Mouse (Mus musculus) gastrocnemius, adult 2 months (tissue): ENCODE data around the gene Brpf3. TPM values are rescaled to one million over a fixed set of nuclear protein-coding genes. Genes with fewer than 3 reads are reported as not detected.

ENCODE experiments used
- DNase-seq: peaks from one replicate; pipeline ENCODE4 v3.0.0; 2022
- H3K27ac ChIP-seq: fragments of 200-600 bp; 2 replicates; pipeline ENCODE4 v1.8.1; 2022; ENCODE audit warnings: mild to moderate bottlenecking
- H3K4me3 ChIP-seq: fragments of 200-600 bp; 2 replicates; pipeline ENCODE4 v1.8.1; 2022; ENCODE audit warnings: mild to moderate bottlenecking, moderate library complexity
- CTCF ChIP-seq: fragments of 200-600 bp; IDR thresholded peaks from 2 replicates; pipeline ENCODE4 v1.8.1; 2022; ENCODE audit warnings: antibody characterized with exemption, mild to moderate bottlenecking, moderate library complexity
- intact Hi-C: fragments of 180-260 bp; cut with DNase I; formaldehyde crosslinking; loops from one replicate; pipeline ENCODE4 v1.15.1; 2025
- total RNA-seq, 2 experiments: library from RNA; stranded (reverse); gene quantifications; 2 replicates each; pipeline ENCODE4 v1.2.3; 2021

Brpf3 gene
- total RNA-seq, 2 experiments from 2014 or later, result 15.5 to 16.2 TPM

DNA sequence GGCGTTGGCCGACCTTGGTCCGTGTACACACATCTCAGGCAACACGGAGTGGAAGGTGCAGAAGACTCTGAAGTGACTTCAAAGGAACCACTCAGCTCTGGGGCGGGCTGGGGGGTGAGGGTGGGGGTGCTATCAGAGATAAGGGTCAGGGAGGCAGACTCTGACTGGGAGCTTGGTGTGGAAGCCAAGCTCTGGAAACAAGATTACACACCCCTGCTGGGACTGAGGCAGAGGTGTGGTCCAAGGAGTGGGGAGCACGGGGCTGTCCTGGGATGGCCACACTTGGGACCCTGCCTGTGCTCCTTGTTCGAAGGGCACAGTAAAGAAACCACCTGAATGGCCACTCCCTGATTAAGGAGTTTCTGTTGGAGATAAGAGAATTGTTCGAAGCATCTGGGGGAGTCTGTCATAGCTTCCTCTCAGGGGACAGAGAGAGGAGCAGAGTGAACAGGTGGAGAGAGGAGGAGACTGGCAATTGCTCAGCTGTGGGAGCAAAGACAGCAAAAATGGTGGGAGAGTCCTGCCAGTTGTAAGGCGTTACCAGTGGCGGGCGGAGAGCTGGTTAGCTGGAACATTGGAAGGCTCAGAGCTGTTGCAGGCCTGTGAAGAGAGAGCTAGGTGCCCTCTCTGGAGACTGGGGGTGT, 46.2 kb downstream of the Brpf3 start:
- DNase-seq, result no peak
- no peak overlapping the region for H3K4me3 ChIP-seq
- intact Hi-C loops, result no loop called here
- H3K27ac ChIP-seq, result no peak overlapping the region
- TF ChIP-seq CTCF, result no peak

DNA sequence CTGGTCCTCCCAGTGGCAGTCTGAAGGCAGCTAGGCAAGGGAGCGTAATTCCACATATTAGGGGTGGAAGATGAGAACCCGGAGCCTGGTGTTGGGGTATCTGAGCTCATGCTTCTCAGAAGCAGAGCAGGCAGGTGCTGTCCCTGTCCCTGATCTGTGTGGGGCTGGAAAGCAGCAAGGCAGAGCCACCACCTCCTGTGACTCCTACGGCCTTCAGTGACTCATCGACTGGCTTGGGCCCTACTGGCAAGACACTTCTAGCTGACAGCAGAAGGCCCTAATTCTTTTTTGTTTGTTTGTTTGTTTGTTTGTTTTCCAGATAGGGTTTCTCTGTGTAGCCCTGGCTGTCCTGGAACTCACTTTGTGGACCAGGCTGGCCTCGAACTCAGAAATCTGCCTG, 49.6 kb downstream of the Brpf3 start:
- intact Hi-C loops, result no loop called here
- no peak overlapping the region for H3K27ac ChIP-seq
- no peak for TF ChIP-seq CTCF
- no peak overlapping the region for H3K4me3 ChIP-seq
- DNase-seq, result no peak

DNA sequence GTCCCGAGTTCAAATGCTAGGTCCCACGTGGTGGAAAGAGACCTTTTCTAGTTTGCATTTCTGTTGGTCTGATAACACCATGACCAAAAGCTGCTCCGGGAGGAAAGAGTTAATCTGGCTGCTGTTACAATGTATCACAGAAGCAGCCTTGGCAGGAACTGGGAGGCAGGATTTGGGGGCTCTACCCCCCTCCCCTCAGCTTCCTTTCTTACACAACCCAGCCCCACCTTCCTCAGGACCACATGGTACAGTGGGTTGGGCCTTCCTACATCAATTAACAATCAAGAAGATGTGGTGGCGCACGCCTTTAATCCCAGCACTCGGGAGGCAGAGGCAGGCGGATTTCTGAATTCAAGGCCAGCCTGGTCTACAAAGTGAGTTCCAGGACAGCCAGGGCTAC, 53.5 kb downstream of the Brpf3 start:
- TF ChIP-seq CTCF, result no peak
- DNase-seq, result no peak
- H3K4me3 ChIP-seq, result no peak overlapping the region
- intact Hi-C loops, result no loop called here
- H3K27ac ChIP-seq, result no peak overlapping the region

DNA sequence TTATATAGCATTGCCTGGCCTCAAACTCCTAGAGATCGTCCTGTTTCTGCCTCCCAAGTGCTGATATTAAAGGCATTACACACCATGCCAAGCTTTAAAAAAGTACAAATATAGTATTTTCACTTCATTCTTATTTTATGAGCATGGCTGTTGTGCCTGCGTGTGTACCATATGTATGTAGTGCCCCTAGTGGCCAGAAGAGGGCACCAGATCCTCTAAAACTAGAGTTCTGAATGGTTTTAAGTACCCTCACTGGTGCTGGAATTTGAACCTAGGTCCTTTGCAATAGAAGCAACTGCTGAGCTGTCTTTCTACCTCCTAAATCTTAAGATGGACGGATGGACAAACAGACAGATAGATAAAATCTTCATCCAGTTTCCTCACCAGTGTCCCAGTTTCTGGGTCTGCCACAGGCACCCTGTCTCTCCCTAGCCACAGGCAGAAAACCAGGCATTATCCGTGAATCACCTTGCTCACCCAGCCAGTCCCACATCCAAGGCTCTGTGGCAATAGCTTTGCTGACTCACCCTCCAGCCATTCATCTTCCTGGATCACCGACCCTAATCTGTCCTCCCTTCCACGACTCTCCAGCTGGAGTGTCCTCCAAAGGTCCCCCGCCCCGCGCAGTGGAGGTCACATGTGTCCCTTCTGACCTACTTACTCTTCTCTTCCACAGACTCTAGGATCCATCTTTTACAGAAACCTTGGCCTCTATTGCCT, 54.4 kb downstream of the Brpf3 start:
- H3K27ac ChIP-seq, result no peak overlapping the region
- peak; percentile 61 for TF ChIP-seq CTCF
- intact Hi-C loops, result no loop called here
- no peak for DNase-seq
- no peak overlapping the region for H3K4me3 ChIP-seq

DNA sequence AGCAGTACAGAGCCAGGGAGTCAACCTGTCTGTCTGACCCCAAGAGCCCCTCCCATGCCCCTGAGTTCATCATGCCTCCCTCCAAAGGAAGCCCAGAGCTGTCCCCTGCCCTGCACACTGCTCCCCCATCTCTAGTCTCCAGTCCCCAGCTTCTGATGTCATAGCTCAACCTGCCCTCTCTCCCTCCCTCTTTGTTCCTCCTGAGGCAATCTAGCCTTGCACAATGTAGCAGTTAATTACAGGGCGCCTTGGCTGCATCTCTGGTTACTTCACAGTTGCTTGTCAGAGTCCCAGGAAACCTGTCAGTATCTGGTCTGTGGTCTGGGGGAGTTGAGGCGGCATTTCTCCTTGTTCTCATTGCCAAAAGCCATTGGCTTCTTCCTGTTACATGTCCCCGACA, 55.1 kb downstream of the Brpf3 start:
- no peak for TF ChIP-seq CTCF
- no peak overlapping the region for H3K4me3 ChIP-seq
- intact Hi-C loops, result no loop called here
- DNase-seq, result no peak
- H3K27ac ChIP-seq, result no peak overlapping the region

DNA sequence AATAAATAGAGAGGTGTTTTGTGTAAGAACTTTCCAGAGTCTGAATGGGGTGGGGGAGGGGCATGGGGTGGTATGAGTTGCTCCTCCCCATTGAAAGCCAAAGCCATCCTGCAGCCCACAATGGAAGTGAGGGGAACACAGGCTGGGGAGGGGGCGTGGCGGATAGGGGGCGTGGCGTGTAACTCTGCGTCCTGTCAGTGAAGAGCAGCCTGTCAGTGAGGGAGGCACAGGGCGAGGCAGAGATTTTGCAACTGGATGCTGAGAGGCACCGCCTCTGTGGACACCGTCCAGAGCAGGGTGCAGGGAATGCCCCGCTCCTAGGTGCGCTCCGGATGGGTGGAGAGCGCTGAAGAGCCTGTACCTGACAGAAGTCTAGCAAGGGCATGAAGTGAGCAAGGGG, 57.3 kb downstream of the Brpf3 start, which contains the start of gene Pnpla1:
Gene Pnpla1 (plus strand): TSS at position 207 of the 400 bp plus-strand sequence.
- no peak for TF ChIP-seq CTCF
- intact Hi-C loops, result no loop called here
- Histone ChIP-seq H3K27ac (no peak within 1 kb of the TSS), H3K4me3 (no peak within 1 kb of the TSS)
- DNase-seq, result no peak

DNA sequence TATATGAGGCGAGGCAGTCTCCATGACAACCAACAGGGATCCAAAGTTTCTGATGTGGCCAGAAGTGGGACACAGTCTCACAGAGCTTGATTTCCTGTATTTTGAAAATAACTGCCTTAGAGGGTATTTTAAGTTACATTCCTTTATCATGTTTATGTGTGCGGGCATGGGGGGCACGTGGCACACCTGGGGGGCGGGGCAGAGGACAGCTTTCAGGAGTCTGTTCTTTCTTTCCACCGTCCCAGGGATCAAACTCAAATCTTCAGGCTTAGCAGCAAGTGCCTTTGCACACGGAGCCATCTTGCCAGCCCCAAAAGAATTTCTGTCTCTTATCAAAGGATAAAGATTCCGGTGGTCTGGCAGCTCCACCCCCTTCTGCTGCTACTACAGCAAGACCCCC, 63.0 kb downstream of the Brpf3 start:
- intact Hi-C loops, result no loop called here
- DNase-seq, result no peak
- Histone ChIP-seq H3K4me3 (no peak overlapping the region), H3K27ac (no peak overlapping the region)
- no peak for TF ChIP-seq CTCF

DNA sequence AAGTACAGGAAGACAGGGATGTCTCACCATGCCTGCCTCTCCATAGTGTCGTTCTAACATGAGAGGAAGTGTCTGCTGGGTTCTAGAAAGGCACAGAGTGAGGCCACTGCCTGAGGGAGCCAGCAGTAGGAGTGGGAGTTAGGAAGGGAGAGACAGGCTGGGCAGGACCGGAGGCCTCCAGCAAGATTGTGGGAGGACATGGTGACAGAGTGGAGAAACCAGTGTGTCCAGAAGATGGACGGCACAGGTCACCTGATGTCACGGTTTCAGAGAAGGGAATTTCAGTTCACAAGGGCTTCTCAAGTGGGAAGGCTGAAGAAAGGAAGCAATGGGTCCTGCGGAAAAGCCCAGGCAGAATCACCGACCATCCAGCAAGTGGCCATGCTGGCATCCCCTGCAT, 63.6 kb downstream of the Brpf3 start:
- H3K27ac ChIP-seq, result no peak overlapping the region

DNA sequence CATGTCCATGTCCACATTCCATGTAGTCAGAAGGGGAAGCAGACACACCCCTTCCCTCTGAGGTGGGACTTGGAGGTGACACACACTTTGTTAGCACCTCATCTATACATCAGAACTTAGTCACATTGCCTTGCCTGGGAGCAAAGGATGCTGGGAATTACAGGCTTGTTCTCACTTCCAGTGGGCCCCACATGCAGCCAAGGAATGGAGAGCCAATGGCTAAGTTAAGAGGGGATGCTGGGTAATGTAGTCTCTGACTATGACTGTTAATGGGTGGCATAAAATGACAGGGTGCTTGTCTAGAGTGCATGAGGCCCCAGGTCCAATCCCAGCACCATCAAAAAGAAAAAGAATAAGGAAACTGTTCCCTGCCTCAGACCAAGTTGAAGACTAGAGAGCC, 66.0 kb downstream of the Brpf3 start:
- no peak for DNase-seq
- TF ChIP-seq CTCF, result no peak
- intact Hi-C loops, result no loop called here
- no peak overlapping the region for H3K27ac ChIP-seq
- H3K4me3 ChIP-seq, result no peak overlapping the region

More for the DNA sequence above, 63.6 kb downstream of the Brpf3 start:
- H3K4me3 ChIP-seq, result no peak overlapping the region
- DNase-seq, result no peak
- TF ChIP-seq CTCF, result no peak
- intact Hi-C loops, result no loop called here

DNA sequence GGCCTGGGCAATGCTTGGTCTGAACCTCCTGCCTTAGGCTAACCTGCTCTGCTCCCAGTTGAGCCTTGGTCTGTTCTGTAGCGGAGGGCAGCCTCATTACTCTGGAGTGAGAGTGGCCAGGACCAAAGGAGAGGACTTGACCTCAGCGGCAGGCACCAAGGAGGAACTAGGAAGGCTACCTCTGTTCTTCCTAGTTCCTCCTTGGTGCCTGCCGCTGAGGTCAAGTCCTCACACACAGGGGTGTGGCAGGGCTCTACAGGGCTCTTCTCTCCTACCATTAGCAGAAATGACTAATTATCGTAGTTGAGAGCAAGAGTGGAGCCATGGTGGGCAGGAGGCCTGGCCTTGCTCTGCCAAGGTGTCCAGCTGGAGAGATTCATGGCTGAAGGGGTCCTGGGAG, 66.5 kb downstream of the Brpf3 start:
- Histone ChIP-seq H3K27ac (no peak overlapping the region), H3K4me3 (no peak overlapping the region)
- no peak for TF ChIP-seq CTCF
- DNase-seq, result no peak
- intact Hi-C loops, result no loop called here

DNA sequence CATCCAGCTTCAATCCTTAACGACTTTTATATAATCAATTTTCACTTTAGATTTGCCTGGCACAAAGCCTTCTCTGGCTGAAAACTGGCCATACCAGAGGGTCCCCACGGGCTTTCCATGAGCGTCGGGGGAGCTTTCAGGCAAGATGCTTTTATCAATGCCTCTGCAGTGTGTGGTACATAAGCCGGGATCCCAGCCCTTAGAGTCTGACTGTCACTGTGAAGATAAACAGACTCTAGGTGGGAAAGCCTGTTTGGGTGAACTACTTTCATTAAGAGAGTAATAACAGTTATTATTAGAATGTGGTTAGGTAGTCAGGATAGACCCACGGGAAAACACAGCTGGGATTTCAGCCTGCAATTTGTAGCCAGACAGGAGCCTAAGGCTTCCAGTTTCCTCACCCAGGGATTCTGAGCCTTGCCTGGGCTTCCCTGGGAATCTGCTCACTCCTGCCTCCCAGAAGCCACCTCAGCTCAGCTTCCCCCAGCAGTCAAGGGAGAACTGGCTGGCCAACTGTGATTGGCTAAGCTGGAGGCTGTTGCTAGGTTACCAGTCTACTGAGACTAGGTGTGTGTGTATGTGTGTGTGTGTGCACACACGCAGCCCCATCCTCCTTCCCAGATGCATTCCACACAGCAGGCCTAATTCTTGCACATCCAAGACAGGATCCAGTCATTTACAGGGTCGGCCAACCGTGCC, 68.7 kb downstream of the Brpf3 start:
- Histone ChIP-seq H3K27ac (no peak overlapping the region), H3K4me3 (no peak overlapping the region)
- intact Hi-C loops, result no loop called here
- DNase-seq, result no peak
- TF ChIP-seq CTCF, result no peak

DNA sequence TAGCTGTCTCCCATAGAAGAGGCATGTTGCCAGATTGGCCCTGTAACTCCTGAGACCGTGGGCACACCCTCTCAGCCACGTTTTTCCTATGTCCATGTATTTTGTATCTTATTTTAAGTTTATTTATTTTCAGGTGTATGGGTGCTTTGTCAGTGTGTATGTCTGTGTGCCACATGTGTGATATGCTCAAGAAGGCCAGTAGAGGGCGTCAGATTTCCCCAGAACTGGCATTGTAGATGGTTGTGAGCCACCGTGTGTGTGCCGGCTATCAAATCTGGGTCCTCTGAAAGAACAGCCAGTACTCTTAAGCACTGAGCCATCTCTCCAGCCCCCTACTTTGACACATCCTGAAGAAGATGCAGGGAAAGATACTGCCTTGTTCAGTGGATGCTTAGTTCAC, 69.5 kb downstream of the Brpf3 start:
- no peak overlapping the region for H3K4me3 ChIP-seq
- no peak for DNase-seq
- TF ChIP-seq CTCF, result peak; percentile 4; the same call in 1 of the 2 replicates
- H3K27ac ChIP-seq, result no peak overlapping the region
- intact Hi-C loops, result no loop called here

DNA sequence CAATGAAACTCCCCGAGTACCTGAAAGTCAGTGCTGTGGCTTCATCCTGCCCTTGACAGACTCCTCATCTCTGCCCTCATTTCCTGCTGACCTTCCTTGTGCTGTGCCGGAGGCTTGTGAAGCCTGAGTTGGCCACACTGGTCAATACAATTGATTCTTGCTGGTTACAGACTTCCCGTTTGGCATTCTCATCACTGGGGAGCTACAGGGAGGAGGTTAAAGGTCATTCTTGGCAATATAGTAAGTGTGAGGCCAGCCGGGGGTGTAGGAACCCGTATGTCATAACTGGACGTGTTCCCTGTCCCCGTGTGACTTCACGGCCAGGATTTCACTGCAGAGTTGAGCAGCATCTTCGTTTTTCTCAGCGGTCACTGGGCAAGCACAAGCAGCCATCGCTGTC, 70.9 kb downstream of the Brpf3 start:
- intact Hi-C loops, result no loop called here
- no peak for DNase-seq
- H3K4me3 ChIP-seq, result no peak overlapping the region
- H3K27ac ChIP-seq, result no peak overlapping the region
- no peak for TF ChIP-seq CTCF
